Comparison of ENCODE assay signal across 8 mouse cellular contexts in the genomic region with DNA sequence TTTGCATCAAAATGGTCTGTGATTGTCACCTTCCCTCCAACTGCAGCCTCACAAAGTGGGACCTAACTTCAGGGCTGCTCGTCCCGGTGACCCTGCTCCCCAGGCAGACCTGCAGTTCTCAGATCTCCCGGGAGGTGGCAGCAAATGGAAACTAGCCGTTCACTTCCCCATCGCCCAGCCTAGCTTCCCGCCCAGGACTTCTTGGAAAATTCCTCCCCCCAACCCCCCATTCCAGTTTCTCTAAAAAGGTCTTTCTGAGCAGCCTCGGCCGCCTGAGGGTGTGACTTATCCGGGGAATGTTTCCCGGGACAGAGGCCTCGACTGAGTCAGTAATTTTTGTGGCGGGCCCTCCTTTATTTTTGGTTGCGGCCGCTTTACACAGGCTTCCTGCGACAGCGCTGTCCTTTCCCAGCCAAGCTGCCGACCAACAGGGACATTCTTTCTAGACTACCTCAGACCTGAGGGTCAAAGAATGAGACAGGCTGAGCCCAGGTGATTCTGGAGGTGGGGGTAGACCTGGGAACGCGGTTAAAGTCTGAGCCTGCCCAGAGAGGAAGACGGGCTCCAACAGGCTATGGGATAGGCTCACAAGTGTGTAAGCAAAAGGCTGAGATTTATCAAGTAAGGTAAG. TPM values are rescaled to one million over a fixed set of nuclear protein-coding genes. Genes with fewer than 3 reads are reported as not detected.
DNase-seq lines count a peak whose midpoint lies in the region; ATAC-seq and TF ChIP-seq lines count a peak whose summit lies in the region.

No protein-coding gene starts in this region.

- DNase-seq in B cell, adult 2 months, result peak; percentile 82 to 83
- peak; percentile 82 for DNase-seq in brain, adult 2 months (ENCODE audit: low read depth, low spot score)
- peak; percentile 81 for DNase-seq in liver, embryonic 11.5 days (ENCODE audit: low spot score)
- peak; percentile 51 to 57 for DNase-seq in spleen, postnatal 36 days (ENCODE audit: low spot score in 2 of 2)

- H3K27me3 ChIP-seq in heart, embryonic 11.5 days (ENCODE audit: control insufficient read depth, insufficient read depth, low read length), result no peaks in the 10 kb centered on the region
- no peaks in the 10 kb centered on the region for H3K27me3 ChIP-seq in kidney, embryonic 15.5 days
- no peaks in the 10 kb centered on the region for H3K27me3 ChIP-seq in liver, embryonic 11.5 days (replicated peaks; ENCODE audit: control insufficient read depth, insufficient read depth, low read length)
- H3K27me3 ChIP-seq in myocyte (ENCODE audit: control insufficient read depth, insufficient read depth, insufficient read length), result no peaks in the 10 kb centered on the region

- H3K36me3 ChIP-seq in heart, embryonic 11.5 days (ENCODE audit: control insufficient read depth, insufficient read depth, low read length), result no peaks in the 10 kb centered on the region
- no peaks in the 10 kb centered on the region for H3K36me3 ChIP-seq in kidney, embryonic 15.5 days
- H3K36me3 ChIP-seq in liver, embryonic 11.5 days (ENCODE audit: control insufficient read depth, insufficient read depth, low read length), result no peaks in the 10 kb centered on the region
- no peaks in the 10 kb centered on the region for H3K36me3 ChIP-seq in myocyte (ENCODE audit: control insufficient read depth, insufficient read depth)

- H3K4me1 ChIP-seq in heart, embryonic 11.5 days (ENCODE audit: control insufficient read depth, insufficient read depth, low read length), result 0 out of 2 replicates have a peak, but pooled peaks cover 6% of the 10 kb centered on the region
- peaks cover 20% of the 10 kb centered on the region for H3K4me1 ChIP-seq in kidney, embryonic 15.5 days
- H3K4me1 ChIP-seq in liver, embryonic 11.5 days (replicated peaks; ENCODE audit: control insufficient read depth, insufficient read depth, low read length), result peaks cover 4% of the 10 kb centered on the region; the same call in 1 of the 2 replicates

- H3ac ChIP-seq in myocyte (ENCODE audit: control insufficient read depth, insufficient read length), result no peak overlapping the region

- H3K9me3 ChIP-seq in heart, embryonic 11.5 days (replicated peaks; ENCODE audit: control insufficient read depth, low read length), result no peaks in the 10 kb centered on the region
- H3K9me3 ChIP-seq in kidney, embryonic 15.5 days (replicated peaks), result no peaks in the 10 kb centered on the region
- no peaks in the 10 kb centered on the region for H3K9me3 ChIP-seq in liver, embryonic 11.5 days (ENCODE audit: control insufficient read depth, low read length)

- WGBS in heart, embryonic 11.5 days (ENCODE audit: insufficient replicate concordance), result 4% methylated on average over 20 of the region's 20 CpGs
- 2% methylated on average over 20 of the region's 20 CpGs for WGBS in kidney, embryonic 15.5 days
- WGBS in liver, embryonic 11.5 days, result 7% methylated on average over 20 of the region's 20 CpGs

- TF ChIP-seq POLR2A in myocyte (IDR thresholded peaks at IDR 0.05; ENCODE audit: insufficient read length, low read depth), result no peak

- no peaks in the 10 kb centered on the region for H3K79me2 ChIP-seq in myocyte (ENCODE audit: control insufficient read depth, insufficient read depth)

- H3K4me2 ChIP-seq in heart, embryonic 11.5 days, result peak overlapping the region; percentile 76
- H3K4me2 ChIP-seq in kidney, embryonic 15.5 days, result peak overlapping the region; percentile 74
- peak overlapping the region; percentile 76 for H3K4me2 ChIP-seq in liver, embryonic 11.5 days
- peak overlapping the region; percentile 78 for H3K4me2 ChIP-seq in myocyte (ENCODE audit: low read depth)

- H3K4me3 ChIP-seq in heart, embryonic 11.5 days (ENCODE audit: low read depth, low read length), result peak overlapping the region; percentile 43
- H3K4me3 ChIP-seq in kidney, embryonic 15.5 days (replicated peaks), result peak overlapping the region; percentile 47
- H3K4me3 ChIP-seq in liver, embryonic 11.5 days (ENCODE audit: low read depth, low read length), result peak overlapping the region; percentile 45
- H3K4me3 ChIP-seq in myocyte, result peak overlapping the region; percentile 15

- H3K27ac ChIP-seq in heart, embryonic 11.5 days (ENCODE audit: low read depth, low read length), result peak overlapping the region; percentile 29; the same call in 1 of the 2 replicates
- H3K27ac ChIP-seq in kidney, embryonic 15.5 days, result peak overlapping the region; percentile 59
- no peak overlapping the region for H3K27ac ChIP-seq in liver, embryonic 11.5 days (ENCODE audit: low read depth, low read length)

- H3K9ac ChIP-seq in heart, embryonic 11.5 days (ENCODE audit: low read depth, low read length), result peak overlapping the region; percentile 81
- peak overlapping the region; percentile 61 for H3K9ac ChIP-seq in kidney, embryonic 15.5 days
- H3K9ac ChIP-seq in liver, embryonic 11.5 days (ENCODE audit: low read depth, low read length), result peak overlapping the region; percentile 58

- ATAC-seq in erythroblast, adult 5-6 weeks (replicated peaks; ENCODE audit: low FRiP score, poor library complexity, severe bottlenecking), result peak; percentile 71
- peak; percentile 55 for ATAC-seq in heart, embryonic 11.5 days (replicated peaks; ENCODE audit: insufficient number of reproducible peaks, low FRiP score, low TSS enrichment)
- ATAC-seq in kidney, embryonic 15.5 days (replicated peaks; ENCODE audit: low FRiP score), result peak; percentile 74
- peak; percentile 48 for ATAC-seq in liver, embryonic 11.5 days (replicated peaks; ENCODE audit: low FRiP score)

TF ChIP-seq in myocyte, 11 proteins besides CTCF, POLR2A, EP300 and RAD21:
- TF ChIP-seq MYOG (IDR thresholded peaks at IDR 0.05; ENCODE audit: control insufficient read depth in 1 of 3, insufficient read depth in 1 of 3, insufficient read length in 2 of 3, low read depth in 2 of 3) (no peak), MAX (IDR thresholded peaks at IDR 0.05; ENCODE audit: low read depth) (no peak), MYOD1 (IDR thresholded peaks at IDR 0.05; ENCODE audit: control insufficient read depth in 1 of 3, insufficient read length in 2 of 3, low read depth in 2 of 3) (no peak), TCF12 (IDR thresholded peaks at IDR 0.05; ENCODE audit: insufficient read depth, poor library complexity, severe bottlenecking) (no peak), REST (IDR thresholded peaks at IDR 0.05; ENCODE audit: insufficient read depth, insufficient read length) (no peak), USF1 (IDR thresholded peaks at IDR 0.05; ENCODE audit: low read depth) (no peak), POLR2AphosphoS2 (IDR thresholded peaks at IDR 0.05; ENCODE audit: insufficient read length, low read depth) (no peak), CEBPB (IDR thresholded peaks at IDR 0.05; ENCODE audit: insufficient read depth, poor library complexity, severe bottlenecking) (no peak), E2F4 (IDR thresholded peaks at IDR 0.05; ENCODE audit: insufficient read depth) (no peak), SRF (IDR thresholded peaks at IDR 0.05; ENCODE audit: control insufficient read depth, insufficient read length, low read depth) (no peak), TCF3 (IDR thresholded peaks at IDR 0.05; ENCODE audit: insufficient read length, low read depth) (no peak)

RNA-seq across cellular contexts. Expression of gene Ahctf1, which starts 44.4 kb away (rescaled TPM):
- total RNA-seq in erythroblast, adult 5-6 weeks (2015; ENCODE audit: low replicate concordance), result 51.4 and 69.0 TPM in 2 replicates
- 53.7 and 67.2 TPM in 2 replicates for total RNA-seq in erythroblast, adult 5-6 weeks (2017; ENCODE audit: low replicate concordance)
- 24.2 and 27.0 TPM in 2 replicates for polyA plus RNA-seq in heart, embryonic 11.5 days (2014; fragmentation: Nextera tagmentation; extraction: Ambion mirVana)
- 23.4 and 28.8 TPM in 2 replicates for polyA plus RNA-seq in kidney, embryonic 15.5 days (2015; fragmentation: Nextera tagmentation; extraction: Ambion mirVana)
- polyA plus RNA-seq in liver, embryonic 11.5 days (2014; fragmentation: Nextera tagmentation; extraction: Ambion mirVana), result 52.9 and 54.6 TPM in 2 replicates
- 6.6 TPM for polyA plus RNA-seq in myocyte (2012; fragmentation: generic; extraction: Trizol)

RNA-seq across cellular contexts. Expression of gene Gm10518, which starts 44.7 kb away (rescaled TPM):
- total RNA-seq in erythroblast, adult 5-6 weeks (2015; ENCODE audit: low replicate concordance), result not detected in 2 replicates
- not detected in 2 replicates for total RNA-seq in erythroblast, adult 5-6 weeks (2017; ENCODE audit: low replicate concordance)
- 0.21 and 0.37 TPM in 2 replicates for polyA plus RNA-seq in heart, embryonic 11.5 days (2014; fragmentation: Nextera tagmentation; extraction: Ambion mirVana)
- polyA plus RNA-seq in kidney, embryonic 15.5 days (2015; fragmentation: Nextera tagmentation; extraction: Ambion mirVana), result 0.21 TPM in 1 of 2 replicates, not detected in the other
- polyA plus RNA-seq in liver, embryonic 11.5 days (2014; fragmentation: Nextera tagmentation; extraction: Ambion mirVana), result 0.38 and 0.51 TPM in 2 replicates
- polyA plus RNA-seq in myocyte (2012; fragmentation: generic; extraction: Trizol), result 0.04 TPM
